Mouse (Mus musculus) cerebral cortex, adult 2 months (tissue): ENCODE measurements around the gene Gm20388.

ENCODE experiments used
- WGBS: fragments of 180-500 bp; shearing (Covaris S2); methylation state at CpG from one replicate; pipeline ENCODE4 v1.1.7; 2018; 5-methylcytosine and 5-hydroxymethylcytosine counted together

Gm20388 gene

DNA sequence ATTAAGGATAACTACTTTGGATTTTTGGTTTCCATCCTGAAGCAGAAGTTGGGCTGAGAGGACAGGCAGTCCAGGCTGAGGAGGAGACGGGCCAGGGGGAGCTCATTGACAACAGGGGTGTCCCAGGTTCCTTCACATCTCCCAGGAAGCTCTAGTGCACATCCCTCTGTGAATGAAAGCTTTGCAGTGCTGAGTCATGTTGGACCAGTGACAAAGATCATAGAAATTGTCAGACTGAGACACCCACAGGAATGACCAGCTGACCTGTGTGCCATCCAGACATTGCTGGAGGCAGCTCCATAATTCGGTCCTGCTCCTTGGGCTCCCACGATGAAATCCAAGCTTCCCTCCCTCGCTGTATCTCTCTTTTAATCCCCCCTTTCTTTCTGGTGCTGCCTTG, 2261.2 kb downstream of the Gm20388 start:
- 94% methylated on average over 4 of the region's 4 CpGs for WGBS

DNA sequence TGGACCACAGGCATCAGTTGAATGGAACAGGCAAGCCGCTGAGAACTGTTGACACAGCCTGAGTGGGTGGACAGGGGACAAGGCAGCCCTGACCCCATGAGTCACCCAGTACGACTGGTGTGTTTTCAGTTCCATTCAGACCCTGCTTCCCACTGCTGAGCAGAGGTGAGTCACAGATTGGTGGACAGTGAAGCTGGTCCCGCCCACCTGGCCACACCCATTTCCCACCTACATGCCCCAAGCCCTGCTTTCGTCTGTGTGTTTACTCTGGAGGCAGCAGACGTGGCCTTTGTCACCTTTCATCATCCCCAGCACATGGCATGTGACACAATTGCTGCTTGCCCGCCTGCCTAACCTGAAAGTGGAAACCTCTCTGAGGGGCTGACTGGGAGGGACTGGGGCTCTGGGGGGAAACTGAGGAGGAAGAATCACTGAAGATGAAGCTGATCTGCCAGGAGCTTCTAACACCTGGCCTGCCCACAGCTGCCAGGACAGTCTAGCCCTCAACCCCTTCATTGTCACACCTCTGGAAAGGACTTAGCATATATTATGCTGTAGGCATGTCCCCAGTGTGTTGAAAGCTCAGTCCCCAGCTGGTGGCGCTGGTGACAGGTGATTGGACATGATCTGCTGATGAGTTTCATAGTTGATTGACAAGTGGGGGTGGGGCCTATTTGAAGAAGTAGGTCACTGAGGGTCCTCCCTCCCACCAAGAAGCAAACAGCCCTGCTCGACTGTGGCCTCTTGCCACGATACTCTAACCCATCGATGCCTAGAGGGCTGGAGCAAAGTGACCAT, 2263.7 kb downstream of the Gm20388 start:
- 62% methylated on average over 10 of the region's 10 CpGs for WGBS

DNA sequence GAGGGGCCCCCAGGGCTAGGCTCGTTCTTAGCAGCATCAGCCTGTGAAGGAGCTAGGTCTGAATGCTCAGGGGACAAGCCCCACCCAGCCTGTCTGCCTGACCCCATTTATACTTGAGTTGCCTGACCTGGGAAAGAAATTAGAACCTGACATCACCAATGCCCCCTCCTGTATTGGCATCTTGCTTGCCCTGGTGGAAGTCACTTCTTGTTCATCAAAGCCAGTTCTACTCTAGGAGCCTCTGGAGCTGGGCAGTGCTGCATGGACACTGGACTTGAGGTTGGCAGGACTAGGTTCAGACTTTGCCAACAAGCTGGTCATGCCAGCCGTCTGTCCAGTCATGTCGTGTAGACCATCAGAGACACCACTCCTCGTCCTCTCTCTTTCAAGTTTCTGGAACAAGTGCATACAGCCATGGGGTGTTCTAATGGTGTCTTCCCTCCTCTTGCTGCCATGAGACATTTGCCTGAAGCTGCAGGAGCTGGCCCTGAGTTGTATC, 2267.8 kb downstream of the Gm20388 start:
- 79% methylated on average over 4 of the region's 4 CpGs for WGBS

DNA sequence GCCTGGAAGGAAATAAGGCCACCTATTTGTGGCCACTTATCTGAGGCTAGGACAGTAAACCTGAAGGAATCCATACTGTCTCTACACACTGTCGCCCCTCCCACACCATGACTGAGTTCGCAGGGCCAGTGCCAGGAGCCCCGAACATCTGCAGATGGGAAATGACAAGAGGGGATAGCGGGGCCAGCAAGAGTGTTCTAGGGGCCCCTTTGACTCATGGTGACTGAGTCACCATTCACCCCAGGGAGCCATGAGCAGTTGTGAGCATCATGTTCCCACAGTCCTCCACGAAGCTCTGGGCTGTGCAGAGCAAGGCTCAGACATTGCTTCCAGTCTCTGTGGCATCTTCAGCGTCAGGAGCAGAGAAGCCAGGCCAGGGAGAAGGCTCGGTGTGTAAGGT, 2268.7 kb downstream of the Gm20388 start:
- 86% methylated on average over 7 of the region's 7 CpGs for WGBS

DNA sequence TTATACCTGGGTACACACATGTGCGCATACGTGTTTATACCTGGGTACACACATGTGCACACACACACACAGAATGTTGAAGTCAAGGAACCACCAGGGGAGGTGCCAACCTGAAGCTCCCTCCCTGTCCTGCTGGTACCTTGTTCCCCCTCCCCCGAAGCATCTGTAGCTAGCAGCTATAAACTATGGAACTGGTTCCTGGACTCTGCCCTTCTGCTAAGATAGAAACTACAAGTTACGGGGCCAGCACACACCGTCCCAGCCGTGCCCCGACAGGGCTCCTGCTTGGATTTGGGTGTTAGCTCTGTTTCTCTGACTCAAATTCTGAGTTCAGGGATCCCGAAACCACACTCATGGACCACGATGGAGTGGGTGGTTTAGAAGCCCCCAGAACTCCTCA, 2269.5 kb downstream of the Gm20388 start:
- WGBS: 93% methylated on average over 9 of the region's 9 CpGs

DNA sequence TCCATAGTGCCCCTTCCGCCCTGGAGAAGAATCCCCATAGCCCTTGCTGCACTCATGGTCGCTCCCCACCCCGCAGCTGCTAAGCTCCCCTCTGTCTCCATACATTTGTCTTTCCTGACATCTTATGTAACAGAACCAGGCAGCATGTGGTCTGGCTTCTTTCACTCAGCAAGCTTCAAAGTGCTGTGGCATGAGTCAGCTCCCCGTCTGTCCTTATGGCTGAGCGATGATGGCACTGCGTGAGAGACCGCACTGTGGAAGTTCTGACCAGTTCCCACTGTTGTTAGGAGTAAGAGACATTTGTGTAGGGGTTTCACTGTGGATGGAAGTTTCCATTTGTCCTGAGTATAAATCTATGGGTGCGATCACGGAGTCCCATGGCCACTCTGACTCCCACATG, 2270.8 kb downstream of the Gm20388 start:
- WGBS: 64% methylated on average over 9 of the region's 9 CpGs

DNA sequence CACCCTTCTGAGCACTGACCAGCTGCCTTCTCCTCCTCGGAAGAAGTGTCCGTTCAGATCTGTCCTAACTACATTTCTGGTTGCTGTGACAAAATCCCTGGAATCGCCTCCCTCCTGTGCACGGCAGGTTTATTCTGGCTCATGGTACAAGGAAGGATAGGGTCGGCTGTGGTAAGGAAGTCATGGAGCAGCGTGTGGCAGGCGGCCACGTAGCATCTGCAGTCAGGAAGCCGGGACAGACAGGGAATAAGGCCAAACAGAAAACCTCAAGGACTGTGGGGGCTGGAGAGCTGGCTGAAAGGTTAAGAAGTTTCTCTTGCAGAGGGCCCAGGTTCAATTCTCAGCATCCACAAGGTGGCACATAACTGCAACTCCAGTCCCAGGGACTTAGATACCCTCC, 2271.3 kb downstream of the Gm20388 start:
- WGBS: 61% methylated on average over 9 of the region's 9 CpGs

DNA sequence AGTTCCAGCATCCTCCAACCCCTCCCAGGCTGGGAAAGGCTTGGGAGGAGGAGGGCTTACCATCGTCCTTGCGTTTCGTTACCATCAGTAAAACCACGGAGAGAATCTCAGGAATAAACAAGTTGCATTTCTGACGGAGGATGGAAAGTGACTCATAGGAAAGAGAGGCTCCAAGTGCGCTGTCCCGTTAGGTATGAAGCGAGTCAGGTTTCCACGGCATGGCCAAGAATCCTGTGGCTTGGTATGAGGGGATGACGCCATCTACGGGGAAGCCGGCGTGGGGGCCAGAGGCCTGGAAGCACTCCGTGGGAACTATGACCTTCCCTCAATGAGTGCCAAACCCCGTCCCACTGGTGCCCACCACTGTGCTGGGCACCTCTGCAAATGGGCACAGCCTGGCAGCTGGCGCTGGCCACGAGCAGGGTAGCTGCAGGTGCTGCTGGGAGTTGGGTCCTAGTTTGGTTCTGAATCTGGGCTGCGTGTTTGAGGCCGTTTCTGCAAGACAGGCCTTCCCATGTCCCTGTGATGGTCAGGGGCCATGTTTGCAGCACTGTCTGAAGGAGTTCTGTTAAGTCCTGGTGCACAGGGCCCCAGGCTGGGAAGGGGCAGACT, 2275.8 kb downstream of the Gm20388 start:
- WGBS: 92% methylated on average over 19 of the region's 19 CpGs

DNA sequence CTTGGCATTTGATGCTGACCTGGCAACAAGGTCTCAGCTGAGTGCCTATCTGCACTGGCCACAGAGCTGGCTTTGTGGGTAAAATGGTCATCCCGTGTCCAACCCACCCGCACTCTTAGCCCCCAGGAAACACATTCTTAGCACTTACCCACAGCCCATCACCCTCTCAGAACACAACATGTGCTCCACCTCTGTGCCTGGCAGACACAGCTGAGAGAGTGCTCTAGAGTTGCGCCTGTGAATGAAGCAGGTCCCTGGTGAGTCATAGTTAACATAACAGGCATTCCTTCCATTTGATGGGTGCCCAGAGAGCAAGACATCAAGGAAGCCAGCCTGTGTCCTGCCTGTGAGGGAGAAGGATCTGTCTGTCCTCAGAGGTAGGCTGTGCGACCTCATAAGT, 2276.6 kb downstream of the Gm20388 start:
- WGBS: 77% methylated on average over 4 of the region's 4 CpGs

DNA sequence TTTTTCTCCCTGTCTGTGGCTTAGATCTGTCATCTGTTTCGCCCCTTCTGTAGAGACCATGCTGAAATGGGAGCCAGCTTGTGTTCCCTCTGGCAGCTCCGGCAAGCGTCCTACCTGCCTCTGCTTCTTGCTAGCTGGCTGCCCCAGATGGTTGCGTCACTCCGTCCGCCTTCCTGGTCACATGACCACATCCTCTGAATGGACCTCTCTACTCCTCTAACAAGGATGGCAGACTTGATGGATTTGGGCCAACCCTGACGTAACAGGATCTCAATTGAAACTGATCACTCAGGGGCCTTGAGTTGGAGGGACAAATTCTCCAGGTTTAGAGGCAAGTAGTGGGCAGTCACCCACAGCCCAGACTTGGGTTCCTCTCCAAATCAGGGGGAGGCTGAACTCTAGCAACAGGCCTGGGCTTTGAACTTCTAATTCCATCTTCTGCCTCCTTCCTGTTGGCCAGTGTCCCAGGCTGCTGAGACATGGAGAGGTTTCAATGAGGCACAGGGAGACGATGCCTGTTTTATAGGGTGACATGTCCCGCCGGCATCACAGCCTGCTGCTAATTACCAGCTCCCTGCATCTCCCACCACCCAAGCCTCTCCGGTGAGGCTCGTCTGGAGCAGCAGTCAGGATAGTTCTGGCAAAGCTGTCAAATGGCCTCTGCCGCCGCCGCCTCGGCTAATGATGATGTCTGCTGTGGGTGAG, 2279.9 kb downstream of the Gm20388 start:
- 41% methylated on average over 16 of the region's 16 CpGs for WGBS

DNA sequence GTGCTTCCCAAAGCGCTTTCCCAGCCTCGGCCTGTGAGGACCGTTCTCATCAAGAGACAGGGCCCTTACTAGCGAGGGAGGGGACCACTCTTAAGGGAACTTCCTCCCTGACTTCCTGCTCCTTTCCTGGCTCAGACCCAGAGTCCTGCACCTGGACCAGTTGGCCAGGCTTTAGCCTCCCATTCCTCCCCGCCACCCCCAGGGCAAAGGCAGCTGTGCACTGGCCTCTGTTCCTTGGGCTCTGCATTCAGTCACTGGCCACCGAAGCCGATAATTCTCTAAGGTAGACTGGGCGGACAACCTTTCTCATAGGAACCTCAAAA, 2280.4 kb downstream of the Gm20388 start:
- 63% methylated on average over 8 of the region's 8 CpGs for WGBS

DNA sequence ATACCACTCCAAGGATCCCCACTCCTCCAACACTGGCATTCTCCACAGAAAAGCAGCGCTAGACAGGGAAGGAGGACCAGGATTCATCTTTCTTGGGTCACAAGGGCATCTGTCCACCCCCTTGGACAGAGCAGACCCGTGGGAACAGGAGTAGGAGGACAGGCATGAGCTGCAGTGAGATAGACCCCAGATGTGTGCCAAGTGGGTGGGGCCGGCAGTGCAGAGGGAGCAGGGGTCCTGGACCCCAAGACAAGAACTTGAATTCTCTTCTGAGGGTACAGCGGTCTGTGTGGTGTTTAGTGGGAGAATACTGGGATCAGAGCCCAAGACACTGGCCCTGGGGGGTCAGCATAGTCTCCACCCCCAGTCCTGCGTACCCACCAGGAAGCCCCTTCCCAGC, 2282.1 kb downstream of the Gm20388 start:
- WGBS: 91% methylated on average over 5 of the region's 5 CpGs

DNA sequence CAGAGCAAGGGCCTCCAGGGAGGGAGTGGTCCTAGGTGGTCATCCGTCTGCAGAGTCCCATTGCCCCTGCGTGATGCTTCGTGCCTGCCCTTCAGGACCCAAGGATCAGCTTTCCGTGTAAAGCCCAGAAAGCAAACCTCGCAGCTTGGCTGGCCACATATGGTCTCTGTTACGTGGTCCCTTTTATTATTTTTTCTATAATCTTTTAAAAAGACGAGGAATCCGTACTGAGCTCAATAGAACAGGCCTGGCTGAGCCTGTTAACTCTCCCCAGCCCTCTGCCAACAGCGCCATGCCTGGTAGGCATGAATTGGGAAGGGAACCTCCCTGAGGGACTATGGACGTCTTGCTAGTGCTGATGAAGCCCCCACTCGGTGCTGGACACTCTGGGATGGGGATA, 2282.9 kb downstream of the Gm20388 start:
- 86% methylated on average over 11 of the region's 11 CpGs for whole genome bisulfite sequencing

DNA sequence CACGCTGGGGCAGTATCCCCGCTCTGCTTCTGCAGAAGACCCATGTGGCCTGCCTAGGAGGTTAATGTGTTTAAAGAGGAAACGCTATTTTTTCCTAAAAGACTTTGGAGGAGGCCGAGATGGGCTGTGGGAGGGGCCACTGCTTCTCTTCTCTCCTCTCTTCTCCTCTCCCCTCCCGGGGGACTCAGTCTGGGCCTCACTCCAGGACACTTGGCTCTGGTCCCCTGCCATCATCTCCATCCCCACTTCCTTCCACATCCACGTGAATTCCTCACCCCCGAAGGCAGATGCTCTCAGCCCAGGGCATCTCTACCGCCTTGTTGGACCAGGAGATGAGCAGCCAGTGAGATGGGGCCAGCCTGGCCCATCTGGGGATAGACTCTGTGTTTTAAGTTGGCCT, 2283.8 kb downstream of the Gm20388 start:
- WGBS: 47% methylated on average over 8 of the region's 8 CpGs

DNA sequence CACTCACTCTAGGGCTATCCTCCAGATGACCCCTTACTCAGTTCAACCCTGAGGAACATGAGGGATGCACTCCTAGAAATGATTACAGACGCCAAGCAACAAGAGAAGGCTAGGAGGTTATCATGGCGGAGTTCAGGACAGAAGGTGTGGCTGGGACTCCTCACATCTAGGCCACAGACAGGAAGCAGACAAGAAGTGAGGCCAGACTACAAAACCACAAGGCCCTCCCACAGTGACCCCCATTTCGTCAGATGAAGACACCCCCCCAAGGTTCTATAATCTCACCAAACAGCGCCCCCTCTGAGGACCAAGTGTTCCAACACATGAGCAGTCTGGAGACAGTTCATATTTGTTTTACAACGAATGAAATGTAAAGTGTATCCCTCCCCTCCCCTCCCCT, 2286.7 kb downstream of the Gm20388 start:
- 83% methylated on average over 5 of the region's 5 CpGs for WGBS

DNA sequence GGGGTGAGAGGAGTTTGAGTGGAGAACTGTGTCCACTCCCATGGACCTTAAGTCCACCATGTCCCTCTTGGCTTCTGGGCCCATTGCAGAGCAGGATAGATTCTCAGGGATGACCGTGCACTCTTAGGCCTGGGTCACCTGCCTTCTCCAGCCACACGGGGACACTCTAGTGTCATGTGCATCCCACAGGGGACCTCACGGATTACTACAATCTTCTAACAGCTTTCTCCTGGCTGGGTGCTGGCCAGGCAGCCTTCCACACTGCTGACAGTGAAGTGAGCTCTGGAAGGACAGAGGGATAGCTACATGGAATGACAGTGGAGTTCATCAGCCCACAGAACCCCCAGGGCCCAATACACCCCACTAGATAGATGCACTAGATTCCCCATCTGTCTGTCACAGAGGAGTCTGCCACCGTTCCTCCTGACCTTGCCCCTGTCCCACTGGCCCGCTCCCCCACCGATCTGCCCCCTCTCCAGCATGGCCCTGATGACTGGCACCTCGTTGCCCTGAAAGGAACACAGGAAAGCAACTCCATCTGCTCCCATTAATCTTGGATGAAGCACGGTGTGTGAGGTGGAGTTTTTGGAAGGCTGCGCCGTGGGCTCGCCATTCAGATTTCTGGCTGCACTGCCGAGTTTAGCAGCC, 2287.9 kb downstream of the Gm20388 start:
- WGBS: 71% methylated on average over 12 of the region's 12 CpGs

DNA sequence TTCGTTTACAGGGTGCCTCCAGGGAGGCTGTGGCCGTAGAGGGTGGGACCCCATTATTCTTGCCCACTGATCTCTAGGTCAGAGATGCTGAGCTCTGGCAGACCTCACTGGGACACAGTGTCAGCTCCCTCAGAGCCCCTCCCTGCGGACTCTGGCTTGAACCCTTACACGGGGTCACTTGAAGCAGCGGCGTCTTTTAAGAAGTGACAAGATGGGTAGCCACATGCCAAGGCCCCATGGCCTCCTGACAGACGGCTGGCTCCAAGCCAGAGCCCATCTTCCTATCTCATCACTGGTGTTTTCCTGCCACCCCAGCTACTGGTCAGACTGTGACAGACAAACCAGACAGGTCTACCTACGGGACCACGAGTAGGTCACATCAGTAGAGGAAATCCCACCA, 2288.6 kb downstream of the Gm20388 start:
- 91% methylated on average over 9 of the region's 9 CpGs for WGBS

DNA sequence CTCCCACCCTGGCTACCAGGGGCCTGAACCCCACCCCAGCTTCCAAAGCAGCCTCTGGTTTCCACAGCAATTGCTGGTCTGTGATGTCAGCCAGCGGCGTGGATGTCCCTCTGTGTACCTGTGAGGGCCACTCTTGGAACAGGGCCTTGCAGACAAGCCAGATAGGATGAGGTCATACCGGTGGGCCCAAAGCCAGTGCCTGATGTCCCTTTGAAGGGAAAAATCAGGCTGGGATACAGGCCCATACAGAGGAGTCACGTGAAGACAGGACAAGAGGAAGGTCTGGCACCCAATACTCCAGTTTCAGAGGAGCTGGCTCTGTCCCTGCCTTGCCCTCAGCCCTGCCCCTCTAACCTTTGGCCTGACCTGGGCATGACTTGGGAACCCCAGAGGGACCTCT, 2289.2 kb downstream of the Gm20388 start:
- WGBS: 76% methylated on average over 4 of the region's 4 CpGs

DNA sequence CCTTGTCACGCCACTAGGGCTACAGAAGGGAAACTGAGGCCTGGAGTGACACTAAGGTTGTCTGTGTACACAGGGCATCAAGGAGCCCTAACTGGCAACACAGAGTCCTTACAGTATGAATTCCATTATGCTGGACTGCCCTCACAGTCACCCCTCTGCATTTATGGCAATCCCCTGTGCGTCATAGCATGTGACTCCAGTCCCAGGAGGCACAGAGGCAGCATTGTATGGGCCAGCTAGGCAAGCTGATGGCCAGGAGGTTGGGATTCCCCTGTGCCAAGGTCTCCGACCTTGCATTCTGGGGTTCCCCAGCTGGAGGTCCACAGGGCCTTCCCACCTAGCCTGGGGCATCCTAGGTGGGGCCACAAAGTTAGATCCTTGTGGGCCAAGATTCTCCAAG, 2300.9 kb downstream of the Gm20388 start:
- WGBS: 80% methylated on average over 3 of the region's 3 CpGs

DNA sequence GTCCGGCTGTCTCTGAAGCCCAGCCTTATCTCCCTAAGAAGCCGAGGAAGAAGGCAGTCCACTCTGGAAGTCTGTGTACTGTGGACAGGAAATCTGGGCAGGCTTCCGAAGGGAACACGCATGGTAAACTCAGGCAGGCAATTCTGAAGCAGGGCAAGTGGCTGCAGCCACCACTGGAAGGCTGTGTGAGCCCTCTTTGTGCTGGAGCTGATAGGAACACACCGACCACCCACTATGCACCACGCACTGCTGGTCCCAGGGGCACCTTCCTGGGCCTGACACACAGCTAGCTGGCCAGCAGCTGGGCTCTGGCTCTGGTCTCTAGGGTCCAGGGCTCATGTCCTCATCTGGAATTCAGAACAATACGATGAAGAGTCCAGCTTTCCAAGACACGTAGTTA, 2305.0 kb downstream of the Gm20388 start:
- WGBS: 78% methylated on average over 8 of the region's 8 CpGs

DNA sequence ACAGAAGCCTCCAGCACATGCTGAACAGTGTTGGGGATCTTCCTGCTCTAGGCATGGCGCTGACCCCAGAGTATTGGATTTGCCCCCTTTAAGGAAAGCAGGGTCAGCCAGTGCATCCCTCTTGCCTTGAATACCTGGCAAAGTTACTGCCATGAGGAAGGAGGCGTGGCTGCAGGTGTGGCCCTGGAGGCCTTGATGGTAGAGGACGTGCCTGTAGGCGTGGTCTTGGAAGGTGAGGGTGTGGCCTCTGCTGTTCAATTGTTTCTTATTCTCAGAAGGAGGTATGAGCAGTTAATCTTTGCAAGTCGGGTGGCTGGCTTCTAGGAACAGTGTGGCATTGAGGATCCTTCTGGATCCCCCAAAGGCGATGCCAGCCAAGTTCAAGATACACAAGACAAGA, 2305.8 kb downstream of the Gm20388 start:
- WGBS: 76% methylated on average over 6 of the region's 6 CpGs

DNA sequence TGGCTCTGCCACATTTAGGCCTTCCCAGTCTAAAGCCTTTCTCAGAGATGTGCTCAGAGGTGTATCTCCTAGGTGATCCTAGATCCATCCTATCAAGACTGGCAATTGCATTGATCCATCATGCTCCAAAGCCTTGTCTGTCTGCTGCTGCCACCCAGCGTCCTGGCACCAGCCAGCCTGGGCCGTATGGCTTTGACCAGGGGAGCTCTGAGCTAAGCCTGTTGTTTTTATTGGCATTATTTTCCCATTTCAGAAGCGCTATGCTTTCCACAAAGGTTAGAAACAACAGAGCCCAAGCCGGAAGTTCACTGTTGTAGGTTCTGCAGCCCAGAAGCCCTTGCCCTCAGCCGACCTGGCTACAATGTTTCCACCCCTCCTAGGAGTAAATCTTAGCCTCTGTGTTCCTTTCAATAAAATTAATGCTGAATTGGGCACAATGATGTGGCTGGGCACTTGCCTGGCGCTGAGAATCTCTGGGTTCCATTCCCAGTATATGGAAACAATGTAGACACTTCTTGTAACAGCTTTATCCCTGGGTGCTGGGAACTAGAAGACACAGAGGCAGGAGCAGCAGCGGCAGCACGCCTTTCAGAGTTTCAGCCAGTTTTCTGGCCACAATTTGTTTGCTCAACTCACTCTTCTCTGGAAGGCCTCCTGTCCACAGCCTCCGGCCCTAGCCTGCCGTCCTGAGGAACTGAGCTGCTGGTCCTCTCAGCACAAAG, 2307.0 kb downstream of the Gm20388 start:
- WGBS: 62% methylated on average over 10 of the region's 10 CpGs
